Mouse (Mus musculus): ENCODE measurements around the gene Pkn3.

The Pkn3 gene

GRCm38 (mm10) chr2:30062249-30063093 is 15.0 kb upstream of the Pkn3 start:
- DNase-seq (ENCODE audit: extremely low read depth, low read depth, low spot score) = no peak

- no peak for DNase-seq (ENCODE audit: extremely low read depth, low read depth, low spot score)
Observed at GRCm38 (mm10) chr2:30063235-30063634, 14.2 kb upstream of the Pkn3 start.

GRCm38 (mm10) chr2:30063791-30064190 is 13.7 kb upstream of the Pkn3 start:
- DNase-seq (ENCODE audit: extremely low read depth, low read depth, low spot score) = no peak

GRCm38 (mm10) chr2:30064298-30064697 is 13.2 kb upstream of the Pkn3 start:
- DNase-seq (ENCODE audit: extremely low read depth, low read depth, low spot score) = no peak

GRCm38 (mm10) chr2:30066046-30066901 is 11.2 kb upstream of the Pkn3 start:
- DNase-seq (ENCODE audit: extremely low read depth, low read depth, low spot score) = no peak

GRCm38 (mm10) chr2:30067031-30067888 is 10.2 kb upstream of the Pkn3 start:
- no peak for DNase-seq (ENCODE audit: extremely low read depth, low read depth, low spot score)

GRCm38 (mm10) chr2:30067962-30068361 is 9.5 kb upstream of the Pkn3 start:
- DNase-seq (ENCODE audit: extremely low read depth, low read depth, low spot score) = no peak

- DNase-seq (ENCODE audit: extremely low read depth, low read depth, low spot score) = no peak
Observed at GRCm38 (mm10) chr2:30072875-30073274, 4.6 kb upstream of the Pkn3 start.

- DNase-seq (ENCODE audit: extremely low read depth, low read depth, low spot score) = no peak
Observed at GRCm38 (mm10) chr2:30073285-30073684, 4.2 kb upstream of the Pkn3 start.

- no peak for DNase-seq (ENCODE audit: extremely low read depth, low read depth, low spot score)
Observed at GRCm38 (mm10) chr2:30075625-30076024, 1.9 kb upstream of the Pkn3 start.

- no peak for DNase-seq (ENCODE audit: extremely low read depth, low read depth, low spot score)
Observed at GRCm38 (mm10) chr2:30076439-30076838, 1.0 kb upstream of the Pkn3 start.

GRCm38 (mm10) chr2:30076959-30077358 is 525 bp upstream of the Pkn3 start:
- DNase-seq (ENCODE audit: extremely low read depth, low read depth, low spot score) = no peak

GRCm38 (mm10) chr2:30078349-30078712 is 847 bp downstream of the Pkn3 start:
- DNase-seq (ENCODE audit: extremely low read depth, low read depth, low spot score) = no peak

- no peak for DNase-seq (ENCODE audit: extremely low read depth, low read depth, low spot score)
Observed at GRCm38 (mm10) chr2:30078760-30079159, 1.3 kb downstream of the Pkn3 start.

GRCm38 (mm10) chr2:30080181-30080800 is 2.8 kb downstream of the Pkn3 start:
- no peak for DNase-seq (ENCODE audit: extremely low read depth, low read depth, low spot score)

GRCm38 (mm10) chr2:30084113-30084512 is 6.6 kb downstream of the Pkn3 start:
- DNase-seq (ENCODE audit: extremely low read depth, low read depth, low spot score) = no peak

- no peak for DNase-seq (ENCODE audit: extremely low read depth, low read depth, low spot score)
Observed at GRCm38 (mm10) chr2:30084632-30085031, 7.1 kb downstream of the Pkn3 start.

- no peak for DNase-seq (ENCODE audit: extremely low read depth, low read depth, low spot score)
Observed at GRCm38 (mm10) chr2:30087310-30087709, 9.8 kb downstream of the Pkn3 start.

- no peak for DNase-seq (ENCODE audit: extremely low read depth, low read depth, low spot score)
Observed at GRCm38 (mm10) chr2:30091521-30091920, 14.0 kb downstream of the Pkn3 start.

GRCm38 (mm10) chr2:30092280-30092918 is 14.9 kb downstream of the Pkn3 start:
- no peak for DNase-seq (ENCODE audit: extremely low read depth, low read depth, low spot score)
